Mouse (Mus musculus) midbrain, embryonic 12.5 days (tissue): ENCODE results near the gene Aak1. TPM values are rescaled to one million over a fixed set of nuclear protein-coding genes. Genes with fewer than 3 reads are reported as not detected.

ENCODE experiments used
- ATAC-seq: fragments of 200-750 bp; cut with Nextera tagmentation; 2 replicates; pipeline ENCODE4 v1.8.0; 2017; ENCODE audit warnings: low read depth, moderate TSS enrichment, moderate library complexity; ENCODE audit not compliant: low FRiP score
- H3K27ac ChIP-seq: fragments of 300-500 bp; sonication (generic); replicated peaks from 2 replicates; pipeline ENCODE4 v1.5.1; 2016; ENCODE audit warnings: mild to moderate bottlenecking
- H3K27me3 ChIP-seq: fragments of 300-500 bp; sonication (generic); 2 replicates; pipeline ENCODE4 v1.6.1; 2016; ENCODE audit warnings: mild to moderate bottlenecking
- H3K36me3 ChIP-seq: fragments of 300-500 bp; sonication (generic); 2 replicates; pipeline ENCODE4 v1.6.1; 2016
- H3K4me1 ChIP-seq: fragments of 300-500 bp; sonication (generic); 2 replicates; pipeline ENCODE4 v1.6.1; 2016
- H3K4me2 ChIP-seq: fragments of 300-500 bp; sonication (generic); replicated peaks from 2 replicates; pipeline ENCODE4 v1.6.1; 2016; ENCODE audit warnings: mild to moderate bottlenecking, moderate library complexity
- H3K4me3 ChIP-seq: fragments of 300-500 bp; sonication (generic); 2 replicates; pipeline ENCODE4 v1.5.1; 2016; ENCODE audit warnings: mild to moderate bottlenecking
- H3K9ac ChIP-seq: fragments of 300-500 bp; sonication (generic); replicated peaks from 2 replicates; pipeline ENCODE4 v1.6.1; 2016; ENCODE audit warnings: mild to moderate bottlenecking, moderate library complexity
- H3K9me3 ChIP-seq: fragments of 300-500 bp; sonication (generic); 2 replicates; pipeline ENCODE4 v1.6.1; 2016; ENCODE audit warnings: mild to moderate bottlenecking
- whole genome bisulfite sequencing: fragments of 180-500 bp; shearing (Covaris S2); methylation state at CpG from one replicate; pipeline ENCODE4 v1.1.7; 2016; 5-methylcytosine and 5-hydroxymethylcytosine counted together
- polyA plus RNA-seq: library from polyadenylated mRNA; unstranded; fragments of >200 nt; fragmentation: Nextera tagmentation; extraction: Ambion mirVana; gene quantifications from 2 replicates; pipeline ENCODE4 v1.2.1, GENCODE M21; 2016

Aak1 gene
- polyA plus RNA-seq, 1 experiment from 2014 or later: 30.6 TPM

DNA sequence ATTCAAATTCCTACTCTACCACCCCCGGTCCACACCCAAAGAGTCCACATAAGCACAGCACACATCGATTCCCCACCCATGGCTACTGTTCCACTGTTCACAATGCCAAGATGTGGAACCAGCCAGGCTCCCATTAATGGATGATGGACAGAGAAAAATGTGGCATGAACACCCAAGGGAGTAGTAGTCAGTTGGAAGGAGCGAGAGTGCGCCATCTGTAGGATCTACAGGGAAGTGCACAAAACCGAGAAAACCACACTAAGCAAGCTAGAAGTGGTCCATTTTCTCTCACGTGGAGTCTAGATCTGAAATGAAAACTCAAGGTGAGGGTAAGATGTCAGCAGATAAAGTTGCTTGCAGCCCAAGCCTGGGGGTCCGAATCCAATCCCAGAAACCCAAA, 28.6 kb upstream of the Aak1 start:
- H3K4me3 ChIP-seq: no peak overlapping the region
- no peak overlapping the region for H3K9ac ChIP-seq
- H3K27me3 ChIP-seq: peaks cover 21% of the 10 kb centered on the region
- H3K4me2 ChIP-seq: no peak overlapping the region
- peaks cover 7% of the 10 kb centered on the region; the same call in 1 of the 2 replicates for H3K4me1 ChIP-seq
- H3K36me3 ChIP-seq: no peaks in the 10 kb centered on the region
- no peak for ATAC-seq
- WGBS: 62% methylated on average over 7 of the region's 7 CpGs
- H3K9me3 ChIP-seq: no peaks in the 10 kb centered on the region
- no peak overlapping the region for H3K27ac ChIP-seq

GRCm38 (mm10) chr6:86822285-86823050, 26.8 kb upstream of the Aak1 start:
- Histone ChIP-seq H3K27me3 (peaks cover 21% of the 10 kb centered on the region), H3K4me1 (0 out of 2 replicates have a peak, but pooled peaks cover 6% of the 10 kb centered on the region), H3K4me3 (peak overlapping the region; percentile 15; the same call in 1 of the 2 replicates), H3K27ac (no peak overlapping the region), H3K9me3 (no peaks in the 10 kb centered on the region), H3K9ac (peak overlapping the region; percentile 24; the same call in 1 of the 2 replicates), H3K4me2 (peak overlapping the region; percentile 40), H3K36me3 (no peaks in the 10 kb centered on the region)
- WGBS: 3% methylated on average over 18 of the region's 19 CpGs
- no peak for ATAC-seq

GRCm38 (mm10) chr6:86823051-86823431, 26.3 kb upstream of the Aak1 start:
- Histone ChIP-seq H3K4me1 (0 out of 2 replicates have a peak, but pooled peaks cover 6% of the 10 kb centered on the region), H3K27me3 (peaks cover 21% of the 10 kb centered on the region), H3K4me2 (peak overlapping the region; percentile 40; the same call in 1 of the 2 replicates), H3K9ac (no peak overlapping the region), H3K36me3 (no peaks in the 10 kb centered on the region), H3K27ac (no peak overlapping the region), H3K9me3 (no peaks in the 10 kb centered on the region), H3K4me3 (no peak overlapping the region)
- ATAC-seq: no peak
- 34% methylated on average over 9 of the region's 9 CpGs for WGBS

GRCm38 (mm10) chr6:86823824-86824223, 25.5 kb upstream of the Aak1 start:
- Histone ChIP-seq H3K9ac (no peak overlapping the region), H3K4me1 (0 out of 2 replicates have a peak, but pooled peaks cover 6% of the 10 kb centered on the region), H3K27ac (no peak overlapping the region), H3K36me3 (no peaks in the 10 kb centered on the region), H3K4me2 (no peak overlapping the region), H3K4me3 (no peak overlapping the region), H3K9me3 (no peaks in the 10 kb centered on the region), H3K27me3 (peaks cover 21% of the 10 kb centered on the region)
- ATAC-seq: no peak
- WGBS: 42% methylated on average over 10 of the region's 10 CpGs

- ATAC-seq: no peak
- Histone ChIP-seq H3K9ac (no peak overlapping the region), H3K4me2 (no peak overlapping the region), H3K27ac (no peak overlapping the region), H3K4me1 (0 out of 2 replicates have a peak, but pooled peaks cover 6% of the 10 kb centered on the region), H3K4me3 (no peak overlapping the region), H3K27me3 (peaks cover 21% of the 10 kb centered on the region), H3K9me3 (no peaks in the 10 kb centered on the region), H3K36me3 (no peaks in the 10 kb centered on the region)
- WGBS: 90% methylated on average over 7 of the region's 7 CpGs
Observed at GRCm38 (mm10) chr6:86824401-86824800, 24.9 kb upstream of the Aak1 start.

GRCm38 (mm10) chr6:86827432-86827831, 21.9 kb upstream of the Aak1 start:
- Histone ChIP-seq H3K27me3 (peaks cover 22% of the 10 kb centered on the region), H3K4me2 (no peak overlapping the region), H3K4me3 (no peak overlapping the region), H3K4me1 (0 out of 2 replicates have a peak, but pooled peaks cover under 1% of the 10 kb centered on the region), H3K9ac (no peak overlapping the region), H3K27ac (no peak overlapping the region), H3K36me3 (no peaks in the 10 kb centered on the region), H3K9me3 (no peaks in the 10 kb centered on the region)
- 96% methylated on average over 2 of the region's 2 CpGs for WGBS
- no peak for ATAC-seq

DNA sequence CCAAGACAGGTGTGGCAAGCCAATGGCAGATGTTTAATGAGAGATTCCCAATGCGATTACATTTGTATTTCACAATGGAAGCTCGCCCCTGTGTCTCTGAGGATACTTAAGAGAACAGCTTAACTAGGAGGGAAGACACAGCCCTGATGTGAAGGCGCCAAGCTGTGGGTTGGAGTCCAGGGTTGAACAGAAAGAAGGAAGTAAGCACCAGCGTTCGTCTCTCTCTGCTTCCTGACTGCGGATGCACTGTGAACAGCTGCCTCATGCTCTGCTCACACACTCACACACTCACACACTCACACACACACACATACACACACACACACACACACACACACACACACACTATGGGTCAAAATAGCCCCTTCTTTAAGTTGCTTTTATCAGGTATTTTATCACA, 19.5 kb upstream of the Aak1 start:
- H3K27ac ChIP-seq: no peak overlapping the region
- ATAC-seq: no peak
- H3K9me3 ChIP-seq: no peaks in the 10 kb centered on the region
- H3K9ac ChIP-seq: no peak overlapping the region
- H3K4me1 ChIP-seq: no peaks in the 10 kb centered on the region
- 0 out of 2 replicates have a peak, but pooled peaks cover 5% of the 10 kb centered on the region for H3K27me3 ChIP-seq
- H3K4me3 ChIP-seq: no peak overlapping the region
- no peak overlapping the region for H3K4me2 ChIP-seq
- WGBS: 82% methylated on average over 6 of the region's 6 CpGs
- no peaks in the 10 kb centered on the region for H3K36me3 ChIP-seq

DNA sequence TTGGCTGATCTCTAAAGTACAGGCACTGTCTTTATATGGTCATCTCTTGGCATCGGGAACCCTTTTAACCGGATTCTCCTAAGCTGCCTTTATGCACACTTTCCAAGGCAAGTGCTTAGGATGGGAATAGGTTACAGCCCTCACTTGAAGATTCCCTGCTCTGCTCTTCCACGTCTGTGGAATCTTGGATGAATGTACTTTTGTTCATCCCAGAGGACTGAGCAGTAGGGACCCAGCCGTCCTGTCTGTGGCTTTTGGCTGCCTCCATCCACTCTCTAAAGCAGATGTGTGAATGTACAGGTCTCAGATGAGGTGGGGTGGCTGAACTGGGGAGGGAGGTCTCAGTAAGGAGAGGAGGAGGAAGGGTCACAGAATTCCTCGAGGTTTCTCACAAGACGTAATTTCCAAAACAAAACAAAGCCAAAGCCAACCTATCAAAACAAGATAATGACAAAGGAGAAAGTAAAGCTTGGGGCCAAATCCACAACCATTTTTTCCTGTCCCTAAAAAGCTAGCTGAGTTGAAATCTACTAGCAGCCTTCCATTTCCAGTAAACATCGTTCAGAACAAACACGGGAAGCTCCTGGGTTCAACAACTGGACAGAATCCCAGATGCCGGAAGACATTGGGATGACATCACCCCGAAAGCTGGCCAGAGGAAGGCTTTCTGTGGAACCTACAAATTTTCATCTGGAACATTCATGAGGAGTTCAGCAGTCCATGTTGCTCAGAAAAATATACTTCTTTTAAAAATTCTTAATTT, 18.4 kb upstream of the Aak1 start:
- WGBS: 82% methylated on average over 10 of the region's 10 CpGs
- ATAC-seq: no peak

DNA sequence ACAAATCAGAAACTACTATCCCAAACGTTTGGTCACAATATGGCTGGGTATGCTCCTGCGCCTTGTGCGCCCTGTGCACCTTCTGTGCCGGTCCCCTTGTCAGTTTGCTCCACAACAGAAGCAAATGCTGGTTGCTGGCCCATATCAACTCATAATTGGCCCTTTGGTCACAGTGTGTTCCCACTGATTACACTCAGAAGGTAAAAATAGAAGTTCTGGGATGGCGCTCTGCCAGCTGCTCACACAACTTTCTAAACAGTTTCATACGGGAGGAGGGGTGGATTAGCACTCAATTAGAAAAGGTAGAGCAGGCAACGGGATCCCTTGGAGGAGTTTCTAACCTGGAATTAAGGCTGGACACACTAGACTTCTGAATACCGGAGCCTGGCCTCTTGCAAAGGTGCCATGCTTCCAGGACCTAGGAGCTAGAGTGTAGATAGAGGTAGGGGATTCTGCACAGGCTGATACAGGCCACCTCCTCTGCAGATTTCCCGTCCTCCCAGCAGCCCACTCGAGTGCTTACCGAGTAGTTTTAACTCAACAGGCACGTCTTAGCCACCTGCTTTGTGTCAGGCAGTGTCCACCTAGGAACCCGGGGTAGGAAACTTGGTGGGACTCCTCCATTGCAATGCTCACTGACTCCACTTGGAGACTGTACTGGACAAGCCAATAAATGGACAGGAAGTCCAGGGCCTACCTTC, 16.4 kb upstream of the Aak1 start:
- H3K4me3 ChIP-seq: no peak overlapping the region
- 0 out of 2 replicates have a peak, but pooled peaks cover 5% of the 10 kb centered on the region for H3K27me3 ChIP-seq
- ATAC-seq: no peak
- H3K4me2 ChIP-seq: no peak overlapping the region
- no peaks in the 10 kb centered on the region for H3K9me3 ChIP-seq
- no peak overlapping the region for H3K9ac ChIP-seq
- H3K36me3 ChIP-seq: no peaks in the 10 kb centered on the region
- no peaks in the 10 kb centered on the region for H3K4me1 ChIP-seq
- no peak overlapping the region for H3K27ac ChIP-seq
- WGBS: 87% methylated on average over 13 of the region's 13 CpGs

More for the DNA sequence above, 18.4 kb upstream of the Aak1 start:
- Histone ChIP-seq H3K27ac (no peak overlapping the region), H3K9ac (no peak overlapping the region), H3K4me3 (no peak overlapping the region), H3K4me2 (no peak overlapping the region), H3K27me3 (0 out of 2 replicates have a peak, but pooled peaks cover 5% of the 10 kb centered on the region), H3K36me3 (no peaks in the 10 kb centered on the region), H3K9me3 (no peaks in the 10 kb centered on the region), H3K4me1 (no peaks in the 10 kb centered on the region)

DNA sequence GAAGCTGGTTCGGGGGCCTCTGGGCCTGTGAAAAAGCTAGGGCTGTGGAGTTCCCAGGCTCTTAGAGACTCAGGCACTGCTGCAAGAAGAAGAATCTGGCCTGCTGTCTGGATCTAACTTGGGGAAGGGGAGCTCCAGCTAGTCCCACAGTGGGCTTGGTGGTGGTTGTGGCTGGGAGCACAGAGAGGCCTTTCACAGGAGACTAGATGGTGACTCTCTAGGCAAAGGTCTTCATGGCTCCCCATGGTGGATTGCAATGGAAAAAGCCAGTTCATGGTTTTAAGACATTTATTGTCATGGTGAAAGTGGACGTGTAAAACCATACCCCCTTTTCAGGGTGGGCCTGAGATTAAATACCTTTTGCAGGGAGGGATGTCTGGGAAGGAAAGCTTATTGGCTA, 10.2 kb upstream of the Aak1 start:
- Histone ChIP-seq H3K4me1 (no peaks in the 10 kb centered on the region), H3K36me3 (no peaks in the 10 kb centered on the region), H3K27me3 (no peaks in the 10 kb centered on the region), H3K4me2 (no peak overlapping the region), H3K4me3 (no peak overlapping the region), H3K9me3 (no peaks in the 10 kb centered on the region), H3K9ac (no peak overlapping the region), H3K27ac (no peak overlapping the region)
- ATAC-seq: no peak
- WGBS: 80% methylated on average over 2 of the region's 2 CpGs

DNA sequence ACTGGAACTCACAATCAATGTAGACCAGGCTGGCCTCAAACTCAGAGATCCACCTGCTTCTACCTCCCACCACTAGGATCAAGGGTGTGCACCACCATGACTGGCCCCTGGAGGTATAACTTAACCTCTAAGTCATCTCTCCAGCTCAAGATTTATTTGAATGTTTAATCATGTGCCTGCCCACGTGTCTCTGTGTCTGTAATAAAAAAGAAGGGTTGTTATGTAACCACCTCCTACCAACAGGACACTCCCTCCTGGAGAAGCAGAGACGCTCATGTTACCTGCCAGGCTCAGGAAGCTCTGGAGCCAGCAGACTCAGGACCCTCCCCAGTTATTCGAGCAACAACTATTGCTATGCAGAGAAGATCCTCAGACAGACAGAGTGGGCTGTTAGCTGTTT, 7.4 kb upstream of the Aak1 start:
- Histone ChIP-seq H3K9ac (no peak overlapping the region), H3K27ac (no peak overlapping the region), H3K36me3 (no peaks in the 10 kb centered on the region), H3K9me3 (no peaks in the 10 kb centered on the region), H3K27me3 (no peaks in the 10 kb centered on the region), H3K4me3 (no peak overlapping the region), H3K4me2 (no peak overlapping the region), H3K4me1 (no peaks in the 10 kb centered on the region)
- 65% methylated on average over 3 of the region's 3 CpGs for WGBS
- no peak for ATAC-seq

GRCm38 (mm10) chr6:86843636-86844035, 5.7 kb upstream of the Aak1 start:
- Histone ChIP-seq H3K27ac (no peak overlapping the region), H3K27me3 (no peaks in the 10 kb centered on the region), H3K9ac (no peak overlapping the region), H3K4me2 (no peak overlapping the region), H3K4me3 (no peak overlapping the region), H3K36me3 (no peaks in the 10 kb centered on the region), H3K4me1 (peaks cover 7% of the 10 kb centered on the region), H3K9me3 (no peaks in the 10 kb centered on the region)
- 83% methylated on average over 3 of the region's 3 CpGs for WGBS
- no peak for ATAC-seq
